Mouse (Mus musculus) stomach, embryonic 16.5 days (tissue): ENCODE measurements at regions not wholly inside any gene's neighbourhood (a gene's known extent, or its start where the extent isn't known, plus 50 kb on each side); places are given as distances from the start of the nearest gene placed in this dataset.

Source experiments
- ATAC-seq: fragments of 200-750 bp; cut with Nextera tagmentation; 2 replicates; pipeline ENCODE4 v1.8.0; 2017; ENCODE audit warnings: moderate number of reproducible peaks, moderate TSS enrichment; ENCODE audit not compliant: insufficient read depth, low FRiP score
- H3K27ac ChIP-seq: fragments of 300-500 bp; sonication (generic); 2 replicates; pipeline ENCODE4 v1.5.1; 2014; ENCODE audit warnings: low read length
- H3K27me3 ChIP-seq: fragments of 300-500 bp; sonication (generic); 2 replicates; pipeline ENCODE4 v1.6.1; 2014; ENCODE audit warnings: low read length, control low read depth, mixed read lengths; ENCODE audit not compliant: control insufficient read depth, insufficient read depth
- H3K36me3 ChIP-seq: fragments of 300-500 bp; sonication (generic); 2 replicates; pipeline ENCODE4 v1.6.1; 2014; ENCODE audit warnings: low read length; ENCODE audit not compliant: control insufficient read depth, insufficient read depth
- H3K4me1 ChIP-seq: fragments of 300-500 bp; sonication (generic); 2 replicates; pipeline ENCODE4 v1.6.1; 2014; ENCODE audit warnings: low read length, control low read depth, mixed read lengths; ENCODE audit not compliant: control insufficient read depth, insufficient read depth
- H3K4me2 ChIP-seq: fragments of 300-500 bp; sonication (generic); 2 replicates; pipeline ENCODE4 v1.6.1; 2014; ENCODE audit warnings: low read depth, low read length, mixed read lengths
- H3K4me3 ChIP-seq: fragments of 300-500 bp; sonication (generic); replicated peaks from 2 replicates; pipeline ENCODE4 v1.5.1; 2014; ENCODE audit warnings: mild to moderate bottlenecking, low read length
- H3K9ac ChIP-seq: fragments of 300-500 bp; sonication (generic); 2 replicates; pipeline ENCODE4 v1.6.1; 2014; ENCODE audit warnings: low read length
- H3K9me3 ChIP-seq: fragments of 300-500 bp; sonication (generic); replicated peaks from 2 replicates; pipeline ENCODE4 v1.6.1; 2016; ENCODE audit warnings: low read length, control low read depth; ENCODE audit not compliant: control insufficient read depth
- WGBS: fragments of 180-500 bp; shearing (Covaris S2); extraction: QIAGEN DNeasy Blood & Tissue Kit; methylation state at CpG from one replicate; pipeline ENCODE4 v1.1.7; 2014; 5-methylcytosine and 5-hydroxymethylcytosine counted together

- no peak overlapping the region for H3K4me3 ChIP-seq
- peak overlapping the region; percentile 9; the same call in 1 of the 2 replicates for H3K27ac ChIP-seq
- peak; percentile 62; the same call in 1 of the 2 replicates for ATAC-seq
- no peak overlapping the region for H3K4me2 ChIP-seq
- no peaks in the 10 kb centered on the region for H3K4me1 ChIP-seq
- WGBS: 57% methylated on average over 1 of the region's 1 CpGs
- H3K9ac ChIP-seq: no peak overlapping the region
- H3K27me3 ChIP-seq: no peaks in the 10 kb centered on the region
- no peaks in the 10 kb centered on the region for H3K9me3 ChIP-seq
- no peaks in the 10 kb centered on the region for H3K36me3 ChIP-seq
Measured at GRCm38 (mm10) chr11:31464844-31465243, 95.0 kb upstream of the Stc2 start.

GRCm38 (mm10) chr11:31462440-31462839 is 92.6 kb upstream of the Stc2 start:
- no peaks in the 10 kb centered on the region for H3K4me1 ChIP-seq
- H3K4me2 ChIP-seq: no peak overlapping the region
- no peak for ATAC-seq

DNA sequence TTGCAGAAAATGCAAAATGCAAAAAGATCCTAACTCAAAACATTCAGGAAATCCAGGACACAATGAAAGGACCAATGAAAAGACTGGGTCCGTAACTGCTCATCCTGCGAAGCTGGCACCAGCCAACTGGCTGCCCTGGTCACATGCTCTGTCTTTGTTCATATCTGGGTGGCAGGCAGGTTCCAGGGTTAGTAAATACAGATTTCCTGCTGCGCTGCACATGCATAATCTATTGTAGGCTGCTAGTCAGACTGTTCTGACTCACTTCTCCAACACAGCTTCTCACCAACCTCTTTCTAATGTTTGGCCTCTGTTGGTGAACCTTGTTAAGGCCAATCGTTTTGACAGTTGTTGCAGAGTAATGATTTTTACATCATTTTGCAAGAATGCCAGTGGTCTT is 92.0 kb upstream of the Stc2 start:
- Histone ChIP-seq H3K4me2 (no peak overlapping the region), H3K4me3 (no peak overlapping the region), H3K27ac (no peak overlapping the region), H3K36me3 (no peaks in the 10 kb centered on the region), H3K4me1 (no peaks in the 10 kb centered on the region), H3K9me3 (no peaks in the 10 kb centered on the region), H3K9ac (no peak overlapping the region), H3K27me3 (no peaks in the 10 kb centered on the region)
- WGBS: 61% methylated on average over 4 of the region's 4 CpGs
- ATAC-seq: no peak

More at GRCm38 (mm10) chr11:31462440-31462839, 92.6 kb upstream of the Stc2 start:
- no peak overlapping the region for H3K27ac ChIP-seq
- H3K27me3 ChIP-seq: no peaks in the 10 kb centered on the region
- no peaks in the 10 kb centered on the region for H3K9me3 ChIP-seq
- no peaks in the 10 kb centered on the region for H3K36me3 ChIP-seq
- no peak overlapping the region for H3K4me3 ChIP-seq
- no peak overlapping the region for H3K9ac ChIP-seq

DNA sequence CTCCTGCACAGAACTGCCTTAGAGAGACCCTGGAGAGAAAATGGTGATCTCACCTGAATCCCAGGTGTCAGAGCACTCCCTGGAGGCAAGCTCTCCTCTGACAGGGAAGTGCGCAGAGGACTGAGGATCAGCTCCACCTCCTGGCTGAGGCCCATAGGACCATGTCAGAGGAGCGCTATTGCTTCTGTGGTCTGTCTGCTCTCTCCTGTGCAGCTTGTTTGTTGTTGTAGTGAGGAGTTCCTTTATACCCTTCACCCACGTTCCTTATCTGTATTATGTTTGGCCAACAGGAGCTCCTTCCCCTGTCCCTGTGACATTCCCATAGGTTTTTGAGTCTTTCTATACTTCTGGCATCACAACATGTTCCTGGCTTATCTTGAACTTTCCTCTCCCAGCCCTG is 91.5 kb upstream of the Stc2 start:
- Histone ChIP-seq H3K36me3 (no peaks in the 10 kb centered on the region), H3K4me2 (no peak overlapping the region), H3K27ac (no peak overlapping the region), H3K27me3 (no peaks in the 10 kb centered on the region), H3K9ac (no peak overlapping the region), H3K4me1 (no peaks in the 10 kb centered on the region), H3K4me3 (no peak overlapping the region), H3K9me3 (no peaks in the 10 kb centered on the region)
- 58% methylated on average over 3 of the region's 3 CpGs for WGBS
- no peak for ATAC-seq

GRCm38 (mm10) chr11:31427374-31427773 is 57.5 kb upstream of the Stc2 start:
- Histone ChIP-seq H3K4me3 (no peak overlapping the region), H3K27me3 (no peaks in the 10 kb centered on the region), H3K27ac (no peak overlapping the region), H3K4me2 (no peak overlapping the region), H3K9me3 (no peaks in the 10 kb centered on the region; the same call in 1 of the 2 replicates), H3K4me1 (no peaks in the 10 kb centered on the region), H3K36me3 (no peaks in the 10 kb centered on the region), H3K9ac (no peak overlapping the region)
- WGBS: 69% methylated on average over 2 of the region's 2 CpGs
- ATAC-seq: 0 out of 2 replicates have a peak, but pooled peaks have one; percentile 3
